Mouse (Mus musculus): Measurements from ENCODE around the gene Osbpl8. TPM values are rescaled to one million over a fixed set of nuclear protein-coding genes. Genes with fewer than 3 reads are reported as not detected.
"Not testable (repeated sequence)": the region's sequence is repeated elsewhere in the genome, so short reads cannot be mapped to it uniquely, and the experiment has no call there.

The Osbpl8 gene
- total and polyA plus RNA-seq, 2 experiments from 2014 or later = 16.6 to 89.5 TPM

- Histone ChIP-seq H3K4me1 (ENCODE audit: insufficient read depth) (no peaks in the 10 kb centered on the region), H3K9me3 (ENCODE audit: low read length) (no peaks in the 10 kb centered on the region), H3K27ac (ENCODE audit: low read depth, low read length) (no peak overlapping the region), H3K9ac (no peak overlapping the region), H3K4me2 (ENCODE audit: low read depth) (no peak overlapping the region), H3K36me3 (ENCODE audit: insufficient read depth) (no peaks in the 10 kb centered on the region), H3K4me3 (ENCODE audit: low read depth, low read length) (no peak overlapping the region), H3K27me3 (ENCODE audit: insufficient read depth, low read length) (no peaks in the 10 kb centered on the region)
- ATAC-seq (no peak), DNase-seq (no peak)
- TF ChIP-seq CTCF (IDR thresholded peaks at IDR 0.05; ENCODE audit: low read depth) = no peak
- 81% methylated on average over 3 of the region's 3 CpGs for WGBS
Measured at GRCm38 (mm10) chr10:111216111-111216510, 51.6 kb downstream of the Osbpl8 start.

- Histone ChIP-seq H3K9me3 (ENCODE audit: low read length) (no peaks in the 10 kb centered on the region), H3K27ac (ENCODE audit: low read depth, low read length) (no peak overlapping the region), H3K27me3 (ENCODE audit: insufficient read depth, low read length) (no peaks in the 10 kb centered on the region), H3K4me2 (ENCODE audit: low read depth) (no peak overlapping the region), H3K36me3 (ENCODE audit: insufficient read depth) (no peaks in the 10 kb centered on the region), H3K4me3 (ENCODE audit: low read depth, low read length) (no peak overlapping the region), H3K4me1 (ENCODE audit: insufficient read depth) (no peaks in the 10 kb centered on the region), H3K9ac (no peak overlapping the region)
- 78% methylated on average over 6 of the region's 6 CpGs for WGBS
- TF ChIP-seq CTCF (IDR thresholded peaks at IDR 0.05; ENCODE audit: low read depth) = no peak
- no peak for DNase-seq
- no peak for ATAC-seq
Measured at GRCm38 (mm10) chr10:111222535-111222934, 58.0 kb downstream of the Osbpl8 start.

GRCm38 (mm10) chr10:111223218-111223830 is 58.8 kb downstream of the Osbpl8 start:
- WGBS = 19% methylated on average over 10 of the region's 10 CpGs

GRCm38 (mm10) chr10:111224696-111225095 is 60.1 kb downstream of the Osbpl8 start:
- DNase-seq = no peak
- 85% methylated on average over 4 of the region's 4 CpGs for WGBS

More at GRCm38 (mm10) chr10:111223218-111223830, 58.8 kb downstream of the Osbpl8 start:
- H3K4me1 ChIP-seq (ENCODE audit: insufficient read depth) = no peaks in the 10 kb centered on the region
- no peak for TF ChIP-seq CTCF (IDR thresholded peaks at IDR 0.05; ENCODE audit: low read depth)
- H3K9ac ChIP-seq = no peak overlapping the region
- ATAC-seq = peak; percentile 42
- no peaks in the 10 kb centered on the region for H3K36me3 ChIP-seq (ENCODE audit: insufficient read depth)
- H3K4me2 ChIP-seq (ENCODE audit: low read depth) = no peak overlapping the region
- no peaks in the 10 kb centered on the region for H3K27me3 ChIP-seq (ENCODE audit: insufficient read depth, low read length)
- no peak for DNase-seq
- no peak overlapping the region for H3K4me3 ChIP-seq (ENCODE audit: low read depth, low read length)
- no peaks in the 10 kb centered on the region for H3K9me3 ChIP-seq (ENCODE audit: low read length)
- no peak overlapping the region for H3K27ac ChIP-seq (ENCODE audit: low read depth, low read length)

GRCm38 (mm10) chr10:111226508-111226907 is 62.0 kb downstream of the Osbpl8 start:
- H3K4me3 ChIP-seq (ENCODE audit: low read depth, low read length) = no peak overlapping the region
- ATAC-seq = no peak

More at GRCm38 (mm10) chr10:111224696-111225095, 60.1 kb downstream of the Osbpl8 start:
- no peaks in the 10 kb centered on the region for H3K4me1 ChIP-seq (ENCODE audit: insufficient read depth)
- no peaks in the 10 kb centered on the region for H3K27me3 ChIP-seq (ENCODE audit: insufficient read depth, low read length)
- no peak overlapping the region for H3K27ac ChIP-seq (ENCODE audit: low read depth, low read length)
- H3K4me3 ChIP-seq (ENCODE audit: low read depth, low read length) = no peak overlapping the region
- no peak overlapping the region for H3K9ac ChIP-seq
- ATAC-seq = no peak
- no peaks in the 10 kb centered on the region for H3K36me3 ChIP-seq (ENCODE audit: insufficient read depth)
- no peaks in the 10 kb centered on the region for H3K9me3 ChIP-seq (ENCODE audit: low read length)
- TF ChIP-seq CTCF (IDR thresholded peaks at IDR 0.05; ENCODE audit: low read depth) = no peak
- H3K4me2 ChIP-seq (ENCODE audit: low read depth) = no peak overlapping the region

GRCm38 (mm10) chr10:111232237-111232636 is 67.7 kb downstream of the Osbpl8 start:
- H3K9me3 ChIP-seq (ENCODE audit: low read length); H3K4me2 ChIP-seq (ENCODE audit: low read depth); H3K4me1 ChIP-seq (ENCODE audit: insufficient read depth); ATAC-seq; H3K36me3 ChIP-seq (ENCODE audit: insufficient read depth); H3K27me3 ChIP-seq (ENCODE audit: insufficient read depth, low read length); DNase-seq; H3K27ac ChIP-seq (ENCODE audit: low read depth, low read length); H3K4me3 ChIP-seq (ENCODE audit: low read depth, low read length); H3K9ac ChIP-seq: not testable (repeated sequence)
- WGBS = 88% methylated on average over 7 of the region's 7 CpGs

More at GRCm38 (mm10) chr10:111226508-111226907, 62.0 kb downstream of the Osbpl8 start:
- DNase-seq = peak; percentile 86
- H3K9me3 ChIP-seq (ENCODE audit: low read length) = no peaks in the 10 kb centered on the region
- no peak overlapping the region for H3K4me2 ChIP-seq (ENCODE audit: low read depth)
- H3K27me3 ChIP-seq (ENCODE audit: insufficient read depth, low read length) = no peaks in the 10 kb centered on the region
- H3K9ac ChIP-seq = no peak overlapping the region
- 21% methylated on average over 3 of the region's 3 CpGs for WGBS
- no peaks in the 10 kb centered on the region for H3K36me3 ChIP-seq (ENCODE audit: insufficient read depth)
- H3K27ac ChIP-seq (ENCODE audit: low read depth, low read length) = no peak overlapping the region
- no peaks in the 10 kb centered on the region for H3K4me1 ChIP-seq (ENCODE audit: insufficient read depth)
- peak; percentile 88 for TF ChIP-seq CTCF (IDR thresholded peaks at IDR 0.05; ENCODE audit: low read depth)

- DNase-seq (no peak), ATAC-seq (no peak)
- Histone ChIP-seq H3K36me3 (ENCODE audit: insufficient read depth) (no peaks in the 10 kb centered on the region), H3K27me3 (ENCODE audit: insufficient read depth, low read length) (no peaks in the 10 kb centered on the region), H3K9me3 (ENCODE audit: low read length) (no peaks in the 10 kb centered on the region), H3K4me2 (ENCODE audit: low read depth) (no peak overlapping the region), H3K27ac (ENCODE audit: low read depth, low read length) (no peak overlapping the region), H3K9ac (no peak overlapping the region), H3K4me3 (ENCODE audit: low read depth, low read length) (no peak overlapping the region), H3K4me1 (ENCODE audit: insufficient read depth) (no peaks in the 10 kb centered on the region)
- 85% methylated on average over 6 of the region's 6 CpGs for WGBS
- no peak for TF ChIP-seq CTCF (IDR thresholded peaks at IDR 0.05; ENCODE audit: low read depth)
Measured at GRCm38 (mm10) chr10:111233476-111234130, 69.1 kb downstream of the Osbpl8 start.
